Mouse (Mus musculus) forebrain, embryonic 10.5 days (tissue): ENCODE data around the gene Gm21650. TPM values are rescaled to one million over a fixed set of nuclear protein-coding genes. Genes with fewer than 3 reads are reported as not detected.
"Not testable (repeated sequence)": the region's sequence is repeated elsewhere in the genome, so short reads cannot be mapped to it uniquely, and the experiment has no call there.

Experiments
- DNase-seq: peaks from one replicate; pipeline ENCODE4 v3.0.0-alpha.2; 2017; ENCODE audit warnings: low spot score; ENCODE audit errors: extremely low spot score
- H3K27ac ChIP-seq: fragments of 300-500 bp; sonication (generic); 2 replicates; pipeline ENCODE4 v1.5.1; 2016; ENCODE audit warnings: mild to moderate bottlenecking
- H3K27me3 ChIP-seq: fragments of 300-500 bp; sonication (generic); 2 replicates; pipeline ENCODE4 v1.6.1; 2016; ENCODE audit warnings: mild to moderate bottlenecking; ENCODE audit not compliant: poor library complexity, severe bottlenecking
- H3K36me3 ChIP-seq: fragments of 300-500 bp; sonication (generic); replicated peaks from 2 replicates; pipeline ENCODE4 v1.6.1; 2016; ENCODE audit warnings: mild to moderate bottlenecking, moderate library complexity
- H3K4me1 ChIP-seq: fragments of 300-500 bp; sonication (generic); 2 replicates; pipeline ENCODE4 v1.6.1; 2016
- H3K4me3 ChIP-seq: fragments of 300-500 bp; sonication (generic); 2 replicates; pipeline ENCODE4 v1.5.1; 2016; ENCODE audit warnings: mild to moderate bottlenecking, moderate library complexity
- H3K9me3 ChIP-seq: fragments of 300-500 bp; sonication (generic); 2 replicates; pipeline ENCODE4 v1.6.1; 2016; ENCODE audit warnings: mild to moderate bottlenecking, moderate library complexity
- WGBS: fragments of 180-500 bp; shearing (Covaris S2); methylation state at CpG from one replicate; pipeline ENCODE4 v1.1.7; 2016; 5-methylcytosine and 5-hydroxymethylcytosine counted together
- polyA plus RNA-seq: library from polyadenylated mRNA; unstranded; fragments of >200 nt; fragmentation: Nextera tagmentation; extraction: Ambion mirVana; gene quantifications from 2 replicates; pipeline ENCODE4 v1.2.1, GENCODE M21; 2016

Gene Gm21650
- not detected in 2 replicates for polyA plus RNA-seq

DNA sequence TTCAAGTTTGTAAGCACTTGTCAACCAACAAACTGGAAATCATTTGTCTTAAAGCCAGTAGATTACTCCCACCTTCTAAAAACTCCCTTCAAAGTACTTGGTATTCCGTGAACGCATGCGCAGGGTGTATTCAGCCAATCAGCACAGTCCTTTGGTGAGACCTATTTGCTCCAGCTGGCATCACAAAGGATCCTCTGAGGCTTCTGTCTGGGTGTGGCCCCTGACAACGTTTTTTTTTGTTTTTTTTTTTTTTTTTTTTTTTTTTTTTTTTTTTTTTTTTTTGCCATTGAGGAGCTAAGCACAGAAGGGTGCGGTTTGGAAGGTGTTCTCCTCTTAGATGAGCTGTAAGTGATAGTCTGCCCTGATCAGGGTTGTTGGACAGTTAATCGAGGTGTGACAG, at the start of gene Gm21650:
Gene Gm21650 (plus strand): TSS at position 301 of the 400 bp plus-strand sequence.
- not testable (repeated sequence) for DNase-seq, H3K27ac ChIP-seq, H3K9me3 ChIP-seq, H3K36me3 ChIP-seq, H3K27me3 ChIP-seq, H3K4me1 ChIP-seq, H3K4me3 ChIP-seq
- WGBS = no CpG with 5 or more reads among the region's 6 CpGs
